Mouse (Mus musculus): ENCODE data around the gene Ptma.
"Not testable (repeated sequence)": the region's sequence is repeated elsewhere in the genome, so short reads cannot be mapped to it uniquely, and the experiment has no call there.

Ptma gene

GRCm38 (mm10) chr1:86526116-86526788 lies at the start of gene Ptma:
Ptma (plus strand) TSS chr1:86526726.
- peak; percentile 99 for DNase-seq (ENCODE audit: low spot score)

GRCm38 (mm10) chr1:86477738-86478285 lies 48.7 kb upstream of the Ptma start:
- DNase-seq (ENCODE audit: low spot score) = no peak

DNA sequence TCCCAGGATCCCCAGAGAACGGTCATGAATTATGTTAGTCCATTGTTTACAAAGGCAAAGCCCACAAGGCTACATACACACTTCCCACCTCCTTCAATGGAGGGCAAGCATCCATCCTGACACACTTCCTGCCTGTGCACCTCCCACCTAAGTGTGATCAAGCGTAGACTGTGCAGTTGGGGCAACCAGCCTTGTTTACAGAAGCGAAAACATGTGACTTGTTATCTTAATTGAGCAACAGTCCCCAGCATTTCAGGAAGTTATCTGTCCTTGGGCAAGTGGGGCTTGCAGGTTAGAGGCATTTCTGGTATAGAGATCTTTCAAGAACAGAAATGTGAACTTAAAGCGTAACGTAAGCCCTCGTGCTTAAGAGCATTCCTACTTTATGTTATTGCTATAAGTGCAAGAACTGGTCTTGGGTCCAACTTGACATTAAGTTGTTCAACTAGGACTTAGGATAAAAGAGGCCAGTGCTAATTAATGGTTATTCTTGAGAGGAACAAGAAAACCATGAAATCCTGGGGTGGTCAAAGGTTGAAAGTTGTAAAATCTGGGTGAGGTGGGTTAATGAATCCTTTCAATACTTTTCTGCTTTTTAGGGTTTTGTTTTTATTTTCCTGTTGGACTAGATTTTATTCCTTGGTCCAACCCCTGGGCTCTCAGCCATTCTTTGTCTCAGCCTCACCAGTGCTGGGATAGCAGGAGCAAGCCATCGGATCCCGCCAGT lies 47.3 kb upstream of the Ptma start:
- DNase-seq (ENCODE audit: low spot score) = no peak

GRCm38 (mm10) chr1:86480288-86480687 lies 46.2 kb upstream of the Ptma start:
- no peak for DNase-seq (ENCODE audit: low spot score)

DNA sequence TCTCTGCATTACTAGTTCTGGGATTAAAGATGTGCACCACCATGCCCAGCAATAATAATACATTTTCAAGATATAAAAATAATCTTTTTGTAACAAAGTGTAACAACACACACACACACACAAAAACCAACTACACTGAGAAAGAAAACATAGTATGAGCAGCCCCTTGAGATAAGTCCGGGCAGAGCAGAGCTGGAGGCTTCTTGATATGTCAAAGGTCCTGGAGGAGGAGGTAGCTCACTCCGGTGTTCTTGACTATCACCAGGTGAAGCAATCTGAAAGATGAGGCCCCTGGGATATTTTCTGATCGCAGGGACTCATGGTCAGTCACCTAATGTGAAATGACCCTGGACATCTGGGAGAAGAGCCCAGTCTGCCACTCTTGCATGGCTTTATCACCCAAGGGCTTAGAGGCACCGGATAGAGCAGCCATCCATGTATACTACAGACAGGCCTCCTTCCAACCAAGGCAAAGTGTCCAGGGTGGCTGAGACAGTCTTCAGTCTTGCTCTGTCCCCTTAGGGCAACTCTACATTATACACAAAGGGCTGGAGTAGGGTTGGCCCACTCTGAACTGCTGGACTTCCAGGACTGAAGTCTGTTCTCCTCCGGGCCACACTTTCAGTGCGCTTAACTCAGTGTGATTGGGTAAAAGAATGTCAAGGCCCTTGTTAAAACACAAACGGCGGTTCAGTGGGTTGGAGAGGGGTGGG lies 45.6 kb upstream of the Ptma start:
- DNase-seq (ENCODE audit: low spot score) = no peak

DNA sequence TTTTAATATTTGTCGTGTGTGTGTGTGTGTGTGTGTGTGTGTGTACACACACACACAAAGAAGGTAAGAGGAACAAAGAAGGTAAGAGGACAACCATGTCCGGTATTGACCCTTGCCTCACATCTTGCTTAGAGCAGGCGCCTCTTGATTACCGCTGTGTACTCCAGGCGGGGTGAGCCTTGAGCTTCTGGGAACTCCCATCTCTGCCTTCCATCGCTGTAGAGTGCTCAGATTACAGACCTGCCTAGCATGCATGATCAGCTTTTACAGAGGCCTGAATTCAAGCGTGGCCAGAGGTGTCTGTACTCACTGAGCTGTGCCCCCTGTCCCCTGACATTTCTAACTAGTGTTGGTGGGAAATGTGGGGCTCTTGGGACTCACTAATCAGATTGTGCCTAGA lies 45.1 kb upstream of the Ptma start:
- no peak for DNase-seq (ENCODE audit: low spot score)

GRCm38 (mm10) chr1:86482288-86482687 lies 44.2 kb upstream of the Ptma start:
- DNase-seq (ENCODE audit: low spot score) = no peak

GRCm38 (mm10) chr1:86482761-86483160 lies 43.8 kb upstream of the Ptma start:
- DNase-seq (ENCODE audit: low spot score) = no peak

DNA sequence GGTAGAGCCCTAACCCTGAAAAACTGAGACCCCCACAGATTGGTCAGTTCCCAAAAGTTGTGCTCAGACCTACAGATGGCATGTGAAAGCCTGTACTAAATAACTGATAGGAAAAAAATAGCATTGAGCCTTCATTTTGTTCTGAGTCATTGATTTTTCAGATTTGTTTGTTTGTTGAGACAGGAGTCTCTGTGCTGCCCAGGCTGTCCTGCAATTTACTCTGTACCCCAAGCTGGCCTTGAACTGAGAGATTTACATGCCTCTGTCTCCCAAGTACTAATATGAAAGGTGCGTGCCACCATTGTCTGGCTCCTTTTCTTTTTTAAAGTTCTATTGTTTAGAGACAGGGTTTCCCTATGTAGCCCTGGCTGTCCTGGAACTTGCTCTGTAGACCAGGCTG lies 41.2 kb upstream of the Ptma start:
- no peak for DNase-seq (ENCODE audit: low spot score)

- not testable (repeated sequence) for DNase-seq (ENCODE audit: low spot score)
Measured at GRCm38 (mm10) chr1:86485858-86486257, 40.7 kb upstream of the Ptma start.

- no peak for DNase-seq (ENCODE audit: low spot score)
Measured at GRCm38 (mm10) chr1:86486703-86487294, 39.7 kb upstream of the Ptma start.

DNA sequence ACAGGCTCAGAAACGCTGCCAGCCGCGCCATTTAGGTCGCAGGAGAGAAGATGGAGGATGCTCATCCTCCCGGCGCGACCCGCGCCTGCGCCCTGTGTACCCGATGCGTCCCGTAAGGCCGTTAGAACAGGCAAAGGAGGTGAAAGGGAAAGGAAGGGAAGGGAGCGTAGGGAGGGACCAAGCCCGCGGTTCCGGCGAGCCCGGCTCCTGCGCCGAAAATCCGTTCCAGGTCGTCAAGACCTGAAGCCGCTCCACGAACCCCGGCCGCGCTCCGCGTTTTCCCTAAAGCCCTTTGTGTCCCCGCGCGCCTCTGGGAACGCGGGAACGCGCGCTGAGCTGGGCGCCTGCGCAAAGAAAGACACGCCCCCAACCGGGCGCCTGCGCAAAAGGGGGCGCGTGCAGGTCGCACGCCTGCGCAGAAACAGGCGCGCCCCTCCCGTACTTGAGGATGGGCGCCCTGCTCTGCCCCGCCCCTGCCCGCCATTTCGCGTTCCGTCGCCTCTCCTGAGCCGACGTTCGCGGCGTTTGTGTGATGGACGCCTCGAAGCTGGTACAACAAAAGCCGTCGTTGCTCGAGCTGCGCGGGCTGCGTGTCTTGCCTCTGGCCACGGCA lies 39.1 kb upstream of the Ptma start:
- DNase-seq (ENCODE audit: low spot score) = peak; percentile 98

- DNase-seq (ENCODE audit: low spot score) = no peak
Measured at GRCm38 (mm10) chr1:86487908-86488314, 38.6 kb upstream of the Ptma start.

DNA sequence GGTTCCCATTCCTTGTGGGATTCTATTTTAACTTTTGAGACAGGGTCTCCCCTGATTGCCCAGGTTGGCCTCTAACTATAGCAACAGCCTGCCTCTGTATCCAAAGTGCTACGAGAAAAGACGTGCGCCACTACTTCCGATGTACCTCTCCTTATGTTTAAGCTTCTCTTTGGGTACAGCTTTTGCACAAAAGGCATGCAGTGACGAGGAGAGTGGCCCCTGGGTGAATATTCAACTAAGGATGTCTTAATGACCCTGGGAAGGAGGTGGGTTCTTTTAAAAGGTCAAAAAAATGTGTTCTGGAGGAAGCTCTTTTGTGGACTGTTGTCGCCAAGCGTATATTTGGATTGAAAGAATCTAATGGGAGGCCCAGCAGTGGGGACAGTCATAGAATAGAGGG lies 38.2 kb upstream of the Ptma start:
- DNase-seq (ENCODE audit: low spot score) = no peak

DNA sequence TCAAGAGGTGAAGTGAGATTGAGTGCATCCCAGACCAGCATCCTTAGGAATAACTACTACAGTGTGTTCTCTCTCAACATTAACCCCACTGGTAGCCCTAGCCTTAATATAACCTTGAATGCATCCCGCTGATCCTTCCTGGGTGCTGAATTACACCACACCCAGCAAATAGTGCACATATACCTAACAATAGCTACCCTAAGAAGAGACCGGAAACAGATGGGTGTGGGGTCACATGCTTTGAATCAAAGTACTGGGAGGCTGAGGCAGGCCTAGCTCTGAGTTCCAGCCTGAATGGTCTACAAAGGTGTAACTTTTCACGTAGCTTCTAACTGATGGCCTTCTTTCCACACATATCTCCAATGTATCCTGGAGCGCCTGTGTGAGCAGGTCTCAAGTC lies 37.8 kb upstream of the Ptma start:
- DNase-seq (ENCODE audit: low spot score) = no peak

DNA sequence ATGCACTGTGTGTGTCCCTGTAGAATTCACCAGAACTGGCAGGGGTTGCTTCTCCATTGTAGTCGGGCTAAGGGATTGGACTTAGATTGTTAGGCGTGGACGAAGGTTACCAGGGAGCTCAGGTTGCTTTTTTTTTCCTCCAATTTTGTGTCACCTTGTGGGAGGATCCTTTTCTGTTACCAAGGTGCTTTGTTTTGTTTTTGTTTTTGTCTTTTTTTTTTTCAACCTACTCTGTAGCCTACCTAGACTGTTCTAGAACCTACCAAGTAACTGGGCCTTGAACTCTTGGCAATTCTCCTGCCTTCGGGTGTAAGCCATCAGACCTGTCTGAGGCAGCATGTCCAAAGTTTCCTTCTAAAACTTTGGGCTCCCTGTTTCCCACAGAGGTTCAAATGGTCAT lies 36.6 kb upstream of the Ptma start:
- DNase-seq (ENCODE audit: low spot score) = no peak

DNA sequence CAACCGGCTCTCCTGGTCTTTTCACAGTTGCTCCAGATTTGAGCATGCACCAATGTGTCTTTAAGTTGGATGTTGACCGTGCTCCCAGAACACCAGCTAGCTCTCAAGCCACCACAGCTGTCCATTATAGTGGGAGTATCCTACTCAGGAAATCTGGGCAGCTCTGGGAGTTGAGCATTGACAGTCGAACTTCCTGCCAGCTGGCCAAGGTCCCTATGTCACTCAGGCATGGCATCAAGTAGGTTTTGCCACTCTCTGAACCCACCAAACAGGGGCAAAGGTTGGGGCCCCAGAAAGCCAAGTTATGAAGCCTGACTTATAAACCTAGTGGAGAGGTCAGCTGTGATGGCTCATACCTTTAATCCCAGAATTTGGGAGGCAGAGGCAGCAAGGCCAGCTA lies 35.8 kb upstream of the Ptma start:
- no peak for DNase-seq (ENCODE audit: low spot score)

- DNase-seq (ENCODE audit: low spot score) = no peak
Measured at GRCm38 (mm10) chr1:86491533-86492094, 34.9 kb upstream of the Ptma start.

DNA sequence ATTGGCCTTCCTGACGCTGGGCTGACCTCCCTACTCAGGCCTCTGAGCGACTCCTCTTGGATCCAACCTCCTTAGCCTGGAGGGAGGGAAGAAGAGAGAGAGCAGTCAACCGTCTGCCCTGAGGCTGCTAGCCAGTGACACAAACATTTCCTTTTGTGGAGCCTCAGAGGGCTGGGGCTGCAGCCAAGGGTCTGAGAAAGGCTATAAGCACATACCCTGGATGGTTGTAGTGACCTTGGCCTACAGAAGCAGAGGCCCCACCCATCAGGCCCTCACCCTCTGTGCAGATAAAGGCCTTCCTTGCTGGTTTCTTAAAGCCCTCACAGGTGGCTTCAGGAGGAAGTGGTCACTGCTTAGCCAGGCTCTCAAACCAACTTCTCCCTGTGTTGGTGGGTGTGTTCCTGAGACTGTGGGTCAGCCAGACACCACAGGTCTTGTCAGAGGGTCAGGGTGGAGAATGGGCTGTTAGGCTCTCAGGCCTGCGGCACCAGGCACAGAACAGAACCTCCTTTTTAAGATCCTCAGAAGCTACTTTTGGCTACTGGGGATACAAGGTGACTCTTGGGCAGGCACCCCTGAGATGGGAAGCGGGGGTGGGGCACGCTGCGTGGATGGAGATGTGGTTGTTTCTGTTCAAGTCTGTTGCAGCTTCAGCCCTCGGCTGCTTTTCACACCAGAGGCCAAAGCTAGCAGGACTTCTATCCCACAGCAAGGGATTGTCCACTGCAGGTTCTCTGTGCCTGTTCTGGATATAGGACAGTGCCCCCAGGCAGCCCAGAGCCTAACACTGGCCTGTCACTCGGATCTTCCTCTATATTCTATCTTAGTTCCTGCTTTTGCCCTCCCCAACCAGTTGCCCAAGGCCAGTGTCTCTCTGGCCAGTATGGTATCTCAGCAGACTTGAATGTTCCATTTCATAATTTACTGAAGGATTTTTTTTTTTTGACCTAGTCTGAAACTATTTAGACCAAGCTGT lies 34.1 kb upstream of the Ptma start:
- peak; percentile 56 for DNase-seq (ENCODE audit: low spot score)

GRCm38 (mm10) chr1:86493783-86494182 lies 32.7 kb upstream of the Ptma start:
- no peak for DNase-seq (ENCODE audit: low spot score)

All from testis, postnatal 14 days (tissue).